ENCODE assay signal across 18 mouse cellular contexts in genomic region chr15:98585421-98585820, GRCm38 (mm10). TPM values are rescaled to one million over a fixed set of nuclear protein-coding genes. Genes with fewer than 3 reads are reported as not detected.
A peak's percentile ranks its signal among the peaks of the same experiment; 100 is the strongest.
DNase-seq lines count a peak whose midpoint lies in the region; ATAC-seq and TF ChIP-seq lines count a peak whose summit lies in the region.
"Had no signal": no experiment of that assay in that cellular context is flagged by ENCODE, and none has a peak within 500 bp of the region (broad histone marks: within the 10 kb centered on the region; RNA-seq: fewer than 3 reads in every experiment).

No protein-coding gene starts in this region.

- H3K9ac ChIP-seq in liver, adult 2 months (ENCODE audit: low read depth, low read length), result no peak overlapping the region
- H3K9ac ChIP-seq in stomach, embryonic 15.5 days, result no peak overlapping the region
- H3K9ac ChIP-seq: embryonic facial prominence, embryonic 12.5 days; forebrain, embryonic 12.5 days; hindbrain, embryonic 15.5 days; limb, embryonic 12.5 days; neural tube, embryonic 12.5 days had no signal

- TF ChIP-seq POLR2A in liver, adult 2 months (IDR thresholded peaks at IDR 0.05; ENCODE audit: extremely low read depth, insufficient read depth, low read length), result no peak

- intact Hi-C loops in gastrocnemius, adult 2 months (cut with DNase I), result no loop called here

- H3K27ac ChIP-seq in gastrocnemius, adult 2 months, result peak overlapping the region; percentile 1; the same call in 1 of the 2 replicates
- H3K27ac ChIP-seq in liver, adult 2 months (replicated peaks; ENCODE audit: insufficient read depth, low read depth, low read length), result no peak overlapping the region
- peak overlapping the region; percentile 31; the same call in 1 of the 2 replicates for H3K27ac ChIP-seq in stomach, embryonic 15.5 days
- H3K27ac ChIP-seq: embryonic facial prominence, embryonic 12.5 days; hindbrain, embryonic 15.5 days; limb, embryonic 12.5 days; neural tube, embryonic 12.5 days had no signal

- WGBS in liver, adult 2 months, result 52% methylated on average over 7 of the region's 7 CpGs
- WGBS in stomach, embryonic 15.5 days, result 35% methylated on average over 7 of the region's 7 CpGs

- no peaks in the 10 kb centered on the region for H3K79me2 ChIP-seq in liver, adult 2 months (ENCODE audit: control insufficient read depth, insufficient read depth, low read length)

- H3K9me3 ChIP-seq in stomach, embryonic 15.5 days, result no peaks in the 10 kb centered on the region
- H3K9me3 ChIP-seq: embryonic facial prominence, embryonic 12.5 days; forebrain, embryonic 12.5 days; G1E; hindbrain, embryonic 15.5 days; limb, embryonic 12.5 days; neural tube, embryonic 12.5 days had no signal

- H3K4me3 ChIP-seq in gastrocnemius, adult 2 months, result no peak overlapping the region
- no peak overlapping the region for H3K4me3 ChIP-seq in liver, adult 2 months (ENCODE audit: insufficient read depth, low read depth, low read length)
- H3K4me3 ChIP-seq in stomach, embryonic 15.5 days (replicated peaks), result no peak overlapping the region
- H3K4me3 ChIP-seq: embryonic facial prominence, embryonic 12.5 days; forebrain, embryonic 12.5 days; hindbrain, embryonic 15.5 days; limb, embryonic 12.5 days; neural tube, embryonic 12.5 days had no signal

- H3K4me1 ChIP-seq in liver, adult 2 months (ENCODE audit: control insufficient read depth, insufficient read depth, low read length), result no peaks in the 10 kb centered on the region
- H3K4me1 ChIP-seq in stomach, embryonic 15.5 days, result no peaks in the 10 kb centered on the region
- H3K4me1 ChIP-seq: embryonic facial prominence, embryonic 12.5 days; hindbrain, embryonic 15.5 days had no signal

- TF ChIP-seq CTCF in gastrocnemius, adult 2 months (IDR thresholded peaks at IDR 0.05), result no peak
- no peak for TF ChIP-seq CTCF in liver, adult 2 months (IDR thresholded peaks at IDR 0.05; ENCODE audit: low read depth, low read length)

- H3K36me3 ChIP-seq in liver, adult 2 months (ENCODE audit: control insufficient read depth, insufficient read depth, low read length), result no peaks in the 10 kb centered on the region
- no peaks in the 10 kb centered on the region for H3K36me3 ChIP-seq in stomach, embryonic 15.5 days
- H3K36me3 ChIP-seq: G1E; hindbrain, embryonic 15.5 days had no signal

- DNase-seq in gastrocnemius, adult 2 months, result no peak
- DNase-seq in gastrocnemius, postnatal 25 days, result no peak
- peak; percentile 28 for DNase-seq in liver, adult 2 months (ENCODE audit: extremely low read depth, low read depth, low spot score)
- DNase-seq in liver (no peak), adipocyte (ENCODE audit: low spot score) (no peak)
- peak; percentile 7 for DNase-seq in heart, postnatal 4 days
- DNase-seq in adrenal gland, postnatal 36 days, result no peak
- DNase-seq: cerebellum, postnatal 14 days; lung, postnatal 4 days; midbrain, embryonic 14.5 days had no signal

- no peaks in the 10 kb centered on the region for H3K27me3 ChIP-seq in liver, adult 2 months (ENCODE audit: control insufficient read depth, insufficient read depth, low read length)
- H3K27me3 ChIP-seq in stomach, embryonic 15.5 days (replicated peaks), result no peaks in the 10 kb centered on the region
- H3K27me3 ChIP-seq: embryonic facial prominence, embryonic 12.5 days; forebrain, embryonic 12.5 days; hindbrain, embryonic 15.5 days; limb, embryonic 12.5 days; neural tube, embryonic 12.5 days had no signal

- no peak overlapping the region for H3K4me2 ChIP-seq in stomach, embryonic 15.5 days
- H3K4me2 ChIP-seq: embryonic facial prominence, embryonic 12.5 days; forebrain, embryonic 12.5 days; hindbrain, embryonic 15.5 days; limb, embryonic 12.5 days; neural tube, embryonic 12.5 days had no signal

- no peak for ATAC-seq in stomach, embryonic 15.5 days (ENCODE audit: insufficient read depth, low FRiP score, low read depth)

RNA-seq across cellular contexts. Expression of gene 4930415O20Rik, which starts 14.6 kb away (rescaled TPM):
- total RNA-seq in gastrocnemius, adult 2 months (2021), result 1 to 10 TPM in 1 of 2 experiments, not detected in 1; 1.2 TPM
- total RNA-seq in gastrocnemius, postnatal 25 days (2021), result under 1 TPM in 1 of 2 experiments, not detected in 1; 0.74 TPM
- total RNA-seq in liver, adult 2 months (2014; rRNA removed), result not detected in 2 replicates
- not detected in 2 replicates for polyA plus RNA-seq in liver, adult 2 months (2012; rRNA removed)
- not detected for total RNA-seq in heart, postnatal 4 days (2021)
- 0.43 TPM in 1 of 2 replicates, not detected in the other for polyA plus RNA-seq in stomach, embryonic 15.5 days (2015; fragmentation: Nextera tagmentation; extraction: Ambion mirVana)
- 1 to 10 TPM in 1 of 2 experiments, under 1 TPM in 1; 0.83 to 1.1 TPM for total RNA-seq in adrenal gland, postnatal 36 days (2021)
- total RNA-seq: G1E; left cerebral cortex, adult 18-20 months had no signal
- polyA plus RNA-seq: embryonic facial prominence, embryonic 12.5 days; forebrain, embryonic 12.5 days; G1E; hindbrain, embryonic 15.5 days; midbrain, embryonic 14.5 days; neural tube, embryonic 12.5 days had no signal

RNA-seq across cellular contexts. Expression of gene Ccnt1, which starts 14.7 kb away (rescaled TPM):
- total RNA-seq in gastrocnemius, adult 2 months (2021), result 10 to 100 TPM; 20.4 to 20.5 TPM
- total RNA-seq in gastrocnemius, postnatal 25 days (2021), result 10 to 100 TPM; 17.3 to 21.1 TPM
- total RNA-seq in liver, adult 2 months (2014; rRNA removed), result 13.5 and 13.8 TPM in 2 replicates
- polyA plus RNA-seq in liver, adult 2 months (2012; rRNA removed), result 5.4 and 7.4 TPM in 2 replicates
- total RNA-seq in heart, postnatal 4 days (2021), result 10 to 100 TPM; 33.8 to 34.1 TPM
- 46.7 and 48.6 TPM in 2 replicates for polyA plus RNA-seq in stomach, embryonic 15.5 days (2015; fragmentation: Nextera tagmentation; extraction: Ambion mirVana)
- 10 to 100 TPM; 55.6 to 67.1 TPM for total RNA-seq in adrenal gland, postnatal 36 days (2021)

RNA-seq across cellular contexts. Expression of gene Adcy6, which starts 24.5 kb away (rescaled TPM):
- 10 to 100 TPM; 22.8 to 23.1 TPM for total RNA-seq in gastrocnemius, adult 2 months (2021)
- total RNA-seq in gastrocnemius, postnatal 25 days (2021), result 10 to 100 TPM; 19.0 to 32.3 TPM
- total RNA-seq in liver, adult 2 months (2014; rRNA removed), result 8.9 and 11.8 TPM in 2 replicates
- 13.7 and 16.3 TPM in 2 replicates for polyA plus RNA-seq in liver, adult 2 months (2012; rRNA removed)
- total RNA-seq in heart, postnatal 4 days (2021), result 100 to 1,000 TPM; 141 to 152 TPM
- 21.9 and 22.5 TPM in 2 replicates for polyA plus RNA-seq in stomach, embryonic 15.5 days (2015; fragmentation: Nextera tagmentation; extraction: Ambion mirVana)
- total RNA-seq in adrenal gland, postnatal 36 days (2021), result 10 to 100 TPM; 43.8 to 62.6 TPM
- polyA plus RNA-seq: G1E had no signal

RNA-seq across cellular contexts. Expression of gene Cacnb3, which starts 45.2 kb away (rescaled TPM):
- 1 to 10 TPM; 1.8 to 2.2 TPM for total RNA-seq in gastrocnemius, adult 2 months (2021)
- total RNA-seq in gastrocnemius, postnatal 25 days (2021), result 1 to 10 TPM; 3.4 to 4.1 TPM
- 0.27 and 0.28 TPM in 2 replicates for total RNA-seq in liver, adult 2 months (2014; rRNA removed)
- polyA plus RNA-seq in liver, adult 2 months (2012; rRNA removed), result 0.75 and 0.86 TPM in 2 replicates
- total RNA-seq in heart, postnatal 4 days (2021), result 10 to 100 TPM; 15.5 to 15.8 TPM
- polyA plus RNA-seq in stomach, embryonic 15.5 days (2015; fragmentation: Nextera tagmentation; extraction: Ambion mirVana), result 29.0 and 32.2 TPM in 2 replicates
- 10 to 100 TPM; 10.2 to 13.3 TPM for total RNA-seq in adrenal gland, postnatal 36 days (2021)

RNA-seq across cellular contexts. Expression of gene Kansl2, which starts 51.4 kb away (rescaled TPM):
- 10 to 100 TPM; 64.7 to 66.3 TPM for total RNA-seq in gastrocnemius, adult 2 months (2021)
- total RNA-seq in gastrocnemius, postnatal 25 days (2021), result 10 to 100 TPM; 55.8 to 57.9 TPM
- total RNA-seq in liver, adult 2 months (2014; rRNA removed), result 17.9 and 22.2 TPM in 2 replicates
- polyA plus RNA-seq in liver, adult 2 months (2012; rRNA removed), result 18.0 and 21.9 TPM in 2 replicates
- 10 to 100 TPM; 88.8 to 93.8 TPM for total RNA-seq in heart, postnatal 4 days (2021)
- polyA plus RNA-seq in stomach, embryonic 15.5 days (2015; fragmentation: Nextera tagmentation; extraction: Ambion mirVana), result 79.4 and 86.7 TPM in 2 replicates
- total RNA-seq in adrenal gland, postnatal 36 days (2021), result 10 to 100 TPM; 88.0 to 91.3 TPM

Comparison
In these comparisons a context has a peak if more than half of its experiments do, and no peak if none do; other contexts are left out.
1. DNase-seq: peak in liver, adult 2 months (single experiment) and heart, postnatal 4 days (single experiment); none in gastrocnemius, adult 2 months (single experiment), gastrocnemius, postnatal 25 days (single experiment), liver (single experiment), adrenal gland, postnatal 36 days (0 of 2) and adipocyte (single experiment).